Mouse (Mus musculus): ENCODE results near the gene Sirpa. TPM values are rescaled to one million over a fixed set of nuclear protein-coding genes. Genes with fewer than 3 reads are reported as not detected.
A peak's percentile ranks its signal among the peaks of the same experiment; 100 is the strongest.

Gene Sirpa
- polyA plus RNA-seq, 1 experiment from 2014 or later: 24.1 TPM

DNA sequence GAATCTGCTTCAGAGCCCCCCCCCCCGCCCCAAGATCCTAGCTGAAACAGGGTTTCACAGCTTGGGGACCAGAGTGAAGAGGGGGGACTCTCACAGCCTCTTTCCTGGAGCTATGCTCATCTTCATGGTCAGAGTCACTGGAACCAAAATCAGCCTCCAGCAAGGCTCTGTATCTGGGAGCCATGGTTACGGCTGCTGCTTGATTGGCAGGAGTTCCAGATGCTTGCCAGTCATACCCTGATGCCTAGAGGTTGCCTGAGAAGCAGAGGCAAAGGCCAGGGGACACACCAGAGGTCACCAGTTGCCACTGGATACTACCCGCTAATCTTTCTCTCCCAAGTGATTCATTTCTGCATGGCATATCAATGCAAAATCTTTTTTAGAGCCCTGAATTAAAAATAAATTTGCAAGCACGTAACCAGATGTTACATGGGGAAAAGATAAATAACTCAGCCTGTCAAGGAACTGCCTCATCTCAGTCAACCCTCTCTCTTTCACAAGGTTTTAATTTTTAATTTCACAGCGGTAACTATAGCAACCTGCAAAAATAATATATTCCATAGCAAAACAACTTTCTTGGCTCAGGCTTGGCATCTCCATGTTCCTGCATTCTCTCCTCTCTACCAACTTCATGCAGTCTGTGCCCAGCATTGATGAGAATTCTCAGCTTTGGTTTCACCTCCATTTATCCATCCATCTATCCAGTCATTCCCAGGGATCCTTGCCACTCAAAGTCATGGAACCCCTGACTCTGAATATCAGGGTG is 28.5 kb upstream of the Sirpa start:
- 52% methylated on average over 5 of the region's 5 CpGs for WGBS
- H3K9ac ChIP-seq: no peak overlapping the region
- no peak for ATAC-seq (ENCODE audit: insufficient number of reproducible peaks, insufficient read depth, low FRiP score, low TSS enrichment, low read depth)

DNA sequence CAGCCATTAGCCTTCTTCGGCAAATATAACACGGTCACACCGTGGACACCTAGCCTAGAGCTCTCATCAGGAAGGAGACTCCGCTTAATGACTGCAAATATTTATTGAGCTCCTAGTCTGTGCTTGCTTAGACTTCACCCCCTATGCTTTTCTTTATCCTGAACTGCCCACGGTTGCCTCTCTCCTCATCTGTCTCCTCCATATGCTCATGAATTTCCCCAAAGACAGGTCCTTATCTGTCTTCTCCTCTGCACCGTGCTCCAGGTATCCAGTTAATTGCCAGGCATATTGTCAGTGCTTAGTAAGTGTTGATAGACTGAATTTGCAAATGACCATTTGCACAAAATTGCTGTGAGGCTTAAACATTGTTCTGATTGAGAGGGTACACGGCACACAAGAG is 23.5 kb upstream of the Sirpa start:
- peaks cover 14% of the 10 kb centered on the region for H3K27me3 ChIP-seq
- no peak for ATAC-seq (ENCODE audit: insufficient number of reproducible peaks, insufficient read depth, low FRiP score, low TSS enrichment, low read depth)
- no peak overlapping the region for H3K4me2 ChIP-seq
- peaks cover 15% of the 10 kb centered on the region for H3K4me1 ChIP-seq
- no peak overlapping the region for H3K9ac ChIP-seq
- H3K9me3 ChIP-seq: no peaks in the 10 kb centered on the region
- H3K36me3 ChIP-seq: no peaks in the 10 kb centered on the region
- H3K27ac ChIP-seq: no peak overlapping the region
- WGBS: 88% methylated on average over 7 of the region's 7 CpGs
- H3K4me3 ChIP-seq: no peak overlapping the region

More for the DNA sequence above, 28.5 kb upstream of the Sirpa start:
- Histone ChIP-seq H3K4me3 (no peak overlapping the region), H3K9me3 (no peaks in the 10 kb centered on the region), H3K36me3 (no peaks in the 10 kb centered on the region), H3K27me3 (no peaks in the 10 kb centered on the region), H3K27ac (peak overlapping the region; percentile 45; the same call in 1 of the 2 replicates), H3K4me1 (peaks cover 17% of the 10 kb centered on the region), H3K4me2 (no peak overlapping the region)

GRCm38 (mm10) chr2:129569556-129569955 is 23.1 kb upstream of the Sirpa start:
- 70% methylated on average over 5 of the region's 5 CpGs for WGBS
- H3K4me1 ChIP-seq: peaks cover 16% of the 10 kb centered on the region
- H3K27ac ChIP-seq: no peak overlapping the region
- no peak overlapping the region for H3K9ac ChIP-seq
- peaks cover 18% of the 10 kb centered on the region for H3K27me3 ChIP-seq
- no peak overlapping the region for H3K4me2 ChIP-seq
- no peak overlapping the region for H3K4me3 ChIP-seq
- no peak for ATAC-seq (ENCODE audit: insufficient number of reproducible peaks, insufficient read depth, low FRiP score, low TSS enrichment, low read depth)
- H3K9me3 ChIP-seq: no peaks in the 10 kb centered on the region
- H3K36me3 ChIP-seq: no peaks in the 10 kb centered on the region

GRCm38 (mm10) chr2:129573701-129574273 is 18.8 kb upstream of the Sirpa start:
- peaks cover 38% of the 10 kb centered on the region for H3K27me3 ChIP-seq
- H3K9me3 ChIP-seq: no peaks in the 10 kb centered on the region
- H3K4me3 ChIP-seq: peak overlapping the region; percentile 29; the same call in 1 of the 2 replicates
- WGBS: 10% methylated on average over 4 of the region's 4 CpGs
- H3K36me3 ChIP-seq: no peaks in the 10 kb centered on the region
- H3K4me2 ChIP-seq: peak overlapping the region; percentile 63
- peak overlapping the region; percentile 44; the same call in 1 of the 2 replicates for H3K9ac ChIP-seq
- peaks cover 20% of the 10 kb centered on the region for H3K4me1 ChIP-seq
- H3K27ac ChIP-seq: no peak overlapping the region
- no peak for ATAC-seq (ENCODE audit: insufficient number of reproducible peaks, insufficient read depth, low FRiP score, low TSS enrichment, low read depth)

DNA sequence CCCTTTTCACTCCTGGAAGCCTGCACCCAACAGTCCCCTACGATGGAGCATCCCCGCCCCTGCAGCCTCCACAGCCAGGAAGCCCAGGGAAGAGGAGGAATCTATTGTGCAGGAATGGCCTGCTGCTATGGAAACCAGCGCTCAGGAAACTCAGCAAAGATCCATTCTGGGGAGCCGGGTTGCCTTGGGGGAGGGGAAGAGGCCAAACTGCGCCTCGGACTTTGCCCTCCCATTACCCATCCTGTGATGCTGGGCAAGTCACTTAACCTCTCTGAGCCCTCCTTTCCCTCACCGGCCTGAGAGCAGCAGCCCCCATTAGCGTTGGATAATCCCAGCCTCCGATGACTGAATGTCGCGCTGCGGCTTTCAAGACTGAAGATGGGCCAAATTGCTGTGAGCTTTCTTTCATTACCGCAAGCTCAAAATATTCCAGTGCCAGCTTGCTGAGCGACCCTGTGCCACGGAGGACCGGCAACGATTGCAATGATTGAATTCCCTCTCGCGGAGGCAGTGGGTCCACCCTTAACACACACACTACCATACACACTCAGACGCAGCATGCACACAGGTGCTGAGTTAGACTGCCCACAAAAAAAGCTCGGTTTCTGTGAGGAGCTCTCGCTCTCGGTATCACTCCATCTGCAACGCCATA is 18.1 kb upstream of the Sirpa start:
- Histone ChIP-seq H3K9me3 (no peaks in the 10 kb centered on the region), H3K4me3 (peak overlapping the region; percentile 29), H3K9ac (peak overlapping the region; percentile 44; the same call in 1 of the 2 replicates), H3K27me3 (peaks cover 38% of the 10 kb centered on the region), H3K36me3 (no peaks in the 10 kb centered on the region), H3K27ac (no peak overlapping the region), H3K4me2 (peak overlapping the region; percentile 63), H3K4me1 (peaks cover 20% of the 10 kb centered on the region)
- ATAC-seq (ENCODE audit: insufficient number of reproducible peaks, insufficient read depth, low FRiP score, low TSS enrichment, low read depth): no peak
- 8% methylated on average over 24 of the region's 24 CpGs for WGBS

DNA sequence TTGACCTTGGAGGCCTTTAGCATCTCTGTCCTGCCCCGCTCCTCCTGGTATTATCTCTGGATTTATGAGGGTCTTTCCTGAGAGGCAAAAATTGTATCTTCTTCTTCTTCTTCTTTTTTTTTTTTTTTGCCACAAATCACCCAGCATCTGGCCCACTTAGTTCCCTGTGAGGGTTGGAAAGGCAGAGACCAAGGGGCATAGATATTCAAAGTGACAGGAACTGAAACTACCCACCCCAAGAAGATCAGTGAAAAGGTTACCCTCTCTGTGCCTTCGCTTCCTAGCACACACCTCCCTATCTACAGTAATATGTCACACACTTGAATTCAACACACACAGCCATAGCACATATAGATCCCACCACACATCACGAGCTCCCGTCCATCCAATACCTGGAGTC is 17.5 kb upstream of the Sirpa start:
- no peak overlapping the region; the same call in 1 of the 2 replicates for H3K9ac ChIP-seq
- H3K4me1 ChIP-seq: peaks cover 20% of the 10 kb centered on the region
- H3K9me3 ChIP-seq: no peaks in the 10 kb centered on the region
- peaks cover 38% of the 10 kb centered on the region for H3K27me3 ChIP-seq
- H3K36me3 ChIP-seq: no peaks in the 10 kb centered on the region
- no peak for ATAC-seq (ENCODE audit: insufficient number of reproducible peaks, insufficient read depth, low FRiP score, low TSS enrichment, low read depth)
- H3K4me2 ChIP-seq: 0 out of 2 replicates have a peak overlapping the region, but pooled peaks have one; percentile 63
- H3K4me3 ChIP-seq: no peak overlapping the region
- WGBS: 93% methylated on average over 4 of the region's 4 CpGs
- no peak overlapping the region for H3K27ac ChIP-seq

DNA sequence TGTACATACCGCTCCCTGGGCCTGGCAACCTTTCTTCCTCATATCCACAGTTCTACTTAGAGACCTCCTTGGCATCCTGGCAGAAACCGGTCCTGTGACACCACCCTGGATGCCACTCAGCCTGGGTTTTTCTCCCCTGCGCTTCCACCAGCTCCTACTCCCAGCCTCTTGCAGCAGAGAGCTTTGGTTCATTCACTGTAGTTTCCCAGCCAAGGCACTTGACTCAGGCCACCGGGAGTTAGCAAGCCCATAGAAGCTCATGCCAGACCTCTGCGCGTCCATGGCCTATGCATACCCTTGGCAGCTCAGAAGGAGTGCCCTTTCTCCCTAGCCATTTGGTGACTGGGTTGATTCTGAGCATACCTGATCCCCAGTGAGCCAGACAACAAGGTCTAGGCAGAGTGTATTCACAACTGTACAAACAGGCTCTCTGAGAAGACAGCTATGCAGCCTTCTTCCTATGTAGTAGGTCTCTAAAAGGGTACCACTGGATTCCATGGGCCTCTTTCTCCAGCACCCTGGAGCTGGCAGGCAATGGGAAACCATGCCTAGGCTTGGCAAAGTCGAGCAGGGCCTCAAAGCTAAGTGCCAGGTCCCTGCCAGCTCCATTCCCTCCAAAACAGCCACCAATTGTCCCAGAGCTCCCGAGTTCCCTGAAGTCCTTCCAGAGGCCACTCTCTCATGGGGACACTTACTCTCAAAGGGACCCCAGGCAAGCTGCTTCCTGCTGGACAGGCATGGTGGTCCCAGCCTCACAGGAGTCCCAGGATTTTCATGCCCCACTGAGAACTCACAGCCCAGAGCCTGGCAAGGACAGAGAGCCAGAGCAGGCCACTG is 15.8 kb upstream of the Sirpa start:
- no peak overlapping the region for H3K4me3 ChIP-seq
- no peaks in the 10 kb centered on the region for H3K9me3 ChIP-seq
- 83% methylated on average over 8 of the region's 8 CpGs for WGBS
- H3K4me1 ChIP-seq: peaks cover 20% of the 10 kb centered on the region
- H3K4me2 ChIP-seq: no peak overlapping the region
- no peaks in the 10 kb centered on the region for H3K36me3 ChIP-seq
- peaks cover 38% of the 10 kb centered on the region for H3K27me3 ChIP-seq
- ATAC-seq (ENCODE audit: insufficient number of reproducible peaks, insufficient read depth, low FRiP score, low TSS enrichment, low read depth): no peak
- H3K9ac ChIP-seq: no peak overlapping the region
- H3K27ac ChIP-seq: no peak overlapping the region

DNA sequence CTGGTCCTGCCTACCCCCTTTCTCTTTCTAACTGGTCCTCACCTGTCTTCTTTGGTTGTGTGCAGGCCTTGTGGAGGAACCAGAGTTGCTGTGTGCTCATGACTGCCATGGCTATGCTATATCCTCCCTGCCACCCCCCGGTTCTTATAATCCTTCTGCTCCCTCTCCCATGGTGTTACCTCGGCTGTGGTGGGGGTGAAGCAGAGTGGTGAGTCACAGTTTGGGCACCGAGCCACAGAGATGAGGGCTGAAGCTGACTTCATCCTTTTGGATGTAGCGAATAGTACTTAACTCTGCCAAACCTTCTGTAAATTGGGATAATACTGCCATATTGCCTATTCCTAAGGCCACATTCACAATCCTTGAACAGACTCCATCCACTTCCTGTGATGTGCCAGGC is 12.0 kb upstream of the Sirpa start:
- no peak for ATAC-seq (ENCODE audit: insufficient number of reproducible peaks, insufficient read depth, low FRiP score, low TSS enrichment, low read depth)
- WGBS: 83% methylated on average over 4 of the region's 4 CpGs

GRCm38 (mm10) chr2:129581826-129582225 is 10.8 kb upstream of the Sirpa start:
- Histone ChIP-seq H3K9ac (no peak overlapping the region), H3K27ac (no peak overlapping the region), H3K4me1 (0 out of 2 replicates have a peak, but pooled peaks cover 4% of the 10 kb centered on the region), H3K4me3 (no peak overlapping the region), H3K9me3 (no peaks in the 10 kb centered on the region), H3K27me3 (peaks cover 5% of the 10 kb centered on the region; the same call in 1 of the 2 replicates), H3K4me2 (no peak overlapping the region), H3K36me3 (no peaks in the 10 kb centered on the region)
- ATAC-seq (ENCODE audit: insufficient number of reproducible peaks, insufficient read depth, low FRiP score, low TSS enrichment, low read depth): no peak
- 61% methylated on average over 3 of the region's 3 CpGs for WGBS

More for the DNA sequence above, 12.0 kb upstream of the Sirpa start:
- no peak overlapping the region for H3K9ac ChIP-seq
- no peak overlapping the region for H3K4me3 ChIP-seq
- 0 out of 2 replicates have a peak, but pooled peaks cover 4% of the 10 kb centered on the region for H3K4me1 ChIP-seq
- no peaks in the 10 kb centered on the region for H3K9me3 ChIP-seq
- H3K27me3 ChIP-seq: peaks cover 12% of the 10 kb centered on the region; the same call in 1 of the 2 replicates
- no peak overlapping the region for H3K27ac ChIP-seq
- H3K4me2 ChIP-seq: no peak overlapping the region
- H3K36me3 ChIP-seq: no peaks in the 10 kb centered on the region

- H3K4me3 ChIP-seq: no peak overlapping the region
- no peak for ATAC-seq (ENCODE audit: insufficient number of reproducible peaks, insufficient read depth, low FRiP score, low TSS enrichment, low read depth)
These were observed 10.4 kb upstream of the Sirpa start for GRCm38 (mm10) chr2:129582261-129582660.

DNA sequence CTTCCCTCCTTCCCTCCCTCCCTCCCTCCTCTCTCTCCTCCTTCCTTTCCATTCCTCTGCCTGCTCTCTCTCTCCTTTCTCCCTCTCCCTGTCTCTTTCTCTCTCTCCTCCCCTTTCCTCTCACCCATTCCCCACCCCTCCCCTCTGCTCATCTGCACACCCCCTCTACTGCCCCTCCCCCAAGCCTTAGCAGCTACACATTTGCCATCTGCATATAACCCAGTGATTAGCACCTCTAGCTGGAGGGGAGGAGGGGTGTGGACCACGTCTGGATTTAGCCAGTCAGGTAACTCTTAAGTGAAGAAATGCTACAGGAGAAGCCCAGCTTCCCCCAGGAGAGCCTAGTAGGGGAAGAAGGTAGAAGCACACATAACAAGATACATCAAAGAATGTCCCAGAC is 7.7 kb upstream of the Sirpa start:
- Histone ChIP-seq H3K9ac (no peak overlapping the region), H3K27me3 (no peaks in the 10 kb centered on the region; the same call in 1 of the 2 replicates), H3K4me2 (no peak overlapping the region), H3K4me3 (no peak overlapping the region), H3K36me3 (no peaks in the 10 kb centered on the region), H3K9me3 (no peaks in the 10 kb centered on the region), H3K27ac (no peak overlapping the region), H3K4me1 (peaks cover 9% of the 10 kb centered on the region)
- no peak for ATAC-seq (ENCODE audit: insufficient number of reproducible peaks, insufficient read depth, low FRiP score, low TSS enrichment, low read depth)
- 10% methylated on average over 1 of the region's 1 CpGs for WGBS

More at GRCm38 (mm10) chr2:129582261-129582660, 10.4 kb upstream of the Sirpa start:
- H3K4me2 ChIP-seq: no peak overlapping the region
- H3K4me1 ChIP-seq: 0 out of 2 replicates have a peak, but pooled peaks cover 4% of the 10 kb centered on the region
- H3K27ac ChIP-seq: no peak overlapping the region
- H3K27me3 ChIP-seq: peaks cover under 1% of the 10 kb centered on the region; the same call in 1 of the 2 replicates
- no peaks in the 10 kb centered on the region for H3K9me3 ChIP-seq
- H3K36me3 ChIP-seq: no peaks in the 10 kb centered on the region
- H3K9ac ChIP-seq: no peak overlapping the region
- WGBS: 76% methylated on average over 4 of the region's 4 CpGs
